Mouse (Mus musculus): ENCODE measurements around the gene Cerkl.

Gene Cerkl

DNA sequence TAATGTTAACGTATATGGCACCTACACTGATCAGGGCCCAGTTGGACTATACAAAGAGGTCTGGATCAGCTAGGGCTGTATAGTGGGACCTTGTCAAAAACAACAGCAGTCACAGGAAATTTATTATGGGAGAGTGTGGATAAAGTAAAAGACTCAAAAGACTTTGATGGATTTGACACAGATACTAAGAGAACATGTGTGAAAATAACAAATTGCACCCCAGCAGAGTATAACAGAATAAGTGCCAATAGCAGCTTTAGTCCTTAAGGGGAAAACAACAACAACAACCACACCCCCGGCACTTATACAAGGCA, 84.5 kb downstream of the Cerkl start:
- no peak for DNase-seq (ENCODE audit: low read depth)

DNA sequence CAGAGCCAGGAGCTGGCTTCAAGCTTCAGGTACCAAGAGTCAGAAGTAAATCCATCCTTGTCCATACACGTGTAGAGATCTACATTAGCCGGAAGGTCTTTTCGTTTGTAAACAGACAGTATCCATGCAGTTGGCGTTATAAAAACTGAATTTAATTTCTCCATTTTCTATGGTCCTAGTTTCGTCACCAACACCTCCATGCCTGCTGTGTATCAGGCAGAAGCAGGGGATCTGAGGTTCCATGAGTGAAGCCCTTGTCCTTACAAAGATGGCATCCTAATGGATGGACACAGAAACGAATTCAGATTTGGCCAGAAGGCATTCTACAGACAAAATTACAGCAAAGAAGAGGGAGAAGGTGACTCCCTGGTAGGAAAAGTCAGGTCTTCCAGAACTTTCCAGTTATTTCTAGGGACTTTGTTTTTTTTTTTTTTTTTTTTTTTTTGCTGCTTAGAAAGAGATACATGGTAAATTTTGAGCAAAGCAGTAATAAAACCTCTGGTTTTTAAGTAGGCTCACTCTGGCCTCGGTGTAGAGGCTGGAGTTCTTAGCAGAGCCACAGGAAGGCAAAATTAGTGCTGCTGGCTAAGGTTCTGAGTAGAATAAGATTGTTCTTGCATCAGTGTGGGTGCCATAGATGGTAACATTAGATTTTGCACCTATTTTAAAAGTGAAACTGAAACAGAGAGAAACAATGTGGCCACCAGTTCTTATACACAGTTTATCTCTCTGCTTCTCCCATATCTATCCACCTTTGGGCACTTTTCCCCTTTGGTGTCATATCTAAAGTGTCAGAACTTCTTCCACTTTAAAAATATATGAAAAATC, 85.0 kb downstream of the Cerkl start:
- no peak for DNase-seq (ENCODE audit: low read depth)

DNA sequence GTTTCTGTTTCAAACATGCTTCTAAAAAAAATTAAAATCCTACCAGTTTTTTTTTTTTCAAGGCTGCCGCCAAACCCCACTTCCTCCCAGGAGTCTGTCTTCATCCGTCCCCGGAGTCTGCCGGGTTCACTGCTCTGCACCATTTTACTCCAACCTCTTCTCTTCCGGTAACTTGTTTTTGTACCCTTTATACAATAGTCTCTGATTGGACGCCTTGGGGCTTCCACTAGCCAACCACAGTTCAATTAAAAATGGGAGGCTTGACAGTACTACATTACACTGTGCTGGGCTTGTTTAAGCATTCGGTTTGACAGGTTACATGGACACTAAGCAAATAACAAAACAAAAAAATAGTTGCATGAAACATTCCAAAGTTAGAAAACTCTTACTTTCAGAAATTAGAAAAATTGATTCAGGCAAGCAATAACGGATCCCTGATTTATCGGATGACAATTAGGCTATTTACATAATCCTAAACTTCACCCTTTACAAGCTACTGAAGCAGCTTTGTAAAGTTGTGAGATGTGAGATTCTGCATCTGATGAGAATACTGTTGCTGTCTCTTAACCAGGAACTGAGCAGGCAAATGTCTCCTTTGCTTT, 85.8 kb downstream of the Cerkl start:
- DNase-seq (ENCODE audit: low read depth): no peak

DNA sequence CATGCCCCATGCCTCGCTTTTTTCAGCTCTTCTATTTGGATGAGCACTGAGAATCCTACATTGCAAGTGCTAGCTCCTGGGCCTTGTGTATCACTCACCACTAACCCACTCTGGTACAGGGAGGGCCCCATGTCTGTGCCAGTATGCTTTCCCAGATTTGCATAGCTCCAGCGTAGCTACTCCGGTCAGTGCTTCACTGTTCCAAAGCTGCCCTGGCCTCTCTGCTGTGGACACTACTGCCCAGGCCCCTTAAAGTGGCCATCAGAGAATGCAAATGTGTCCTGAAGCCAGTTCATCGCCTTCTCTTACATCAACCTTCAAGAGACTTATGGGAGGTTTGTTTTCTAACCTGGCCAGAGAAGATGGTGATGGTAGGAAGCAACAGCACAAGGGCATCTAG, 86.7 kb downstream of the Cerkl start:
- no peak for DNase-seq (ENCODE audit: low read depth)

DNA sequence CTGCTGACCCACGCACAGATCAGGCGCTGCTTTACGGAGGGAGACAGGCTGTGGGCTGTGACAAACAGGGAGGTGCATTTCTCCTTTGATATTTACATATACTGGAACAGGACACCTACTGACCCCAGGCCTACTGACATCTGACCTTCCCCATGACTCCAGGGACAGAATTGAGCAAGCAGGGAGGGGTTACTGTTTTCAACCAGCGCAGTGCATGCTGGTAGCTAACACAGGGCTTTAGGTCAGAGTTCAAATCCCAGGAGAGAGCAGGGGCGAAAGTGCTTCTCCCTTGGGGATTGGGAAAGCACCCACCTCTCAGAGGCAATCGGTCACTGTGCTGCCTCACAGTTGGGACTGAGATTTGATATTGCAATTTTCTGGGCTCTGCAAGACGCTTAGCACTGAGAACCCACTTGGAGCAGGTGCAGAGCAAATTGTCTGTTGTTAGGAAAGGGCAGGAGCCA, 87.5 kb downstream of the Cerkl start:
- DNase-seq (ENCODE audit: low read depth): no peak

DNA sequence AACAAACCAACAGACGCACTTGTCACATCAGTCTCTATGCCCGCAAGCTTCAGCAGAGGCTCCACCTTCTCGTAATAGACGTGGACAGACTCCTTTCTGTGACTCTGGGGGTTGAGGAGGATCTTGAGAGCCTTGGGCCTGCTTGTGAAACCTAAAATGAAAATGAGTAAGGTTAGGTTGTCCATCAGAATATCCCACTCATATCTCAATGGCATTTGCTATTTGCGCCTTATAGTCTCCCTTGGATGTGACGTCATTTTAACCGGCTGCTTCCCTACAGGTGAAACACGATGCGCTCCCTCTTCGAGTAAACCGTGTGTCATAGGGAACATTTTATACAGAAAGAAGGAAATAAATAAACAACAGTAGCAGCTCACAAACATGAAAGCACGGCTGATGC, 87.9 kb downstream of the Cerkl start:
- no peak for DNase-seq (ENCODE audit: low read depth)

DNA sequence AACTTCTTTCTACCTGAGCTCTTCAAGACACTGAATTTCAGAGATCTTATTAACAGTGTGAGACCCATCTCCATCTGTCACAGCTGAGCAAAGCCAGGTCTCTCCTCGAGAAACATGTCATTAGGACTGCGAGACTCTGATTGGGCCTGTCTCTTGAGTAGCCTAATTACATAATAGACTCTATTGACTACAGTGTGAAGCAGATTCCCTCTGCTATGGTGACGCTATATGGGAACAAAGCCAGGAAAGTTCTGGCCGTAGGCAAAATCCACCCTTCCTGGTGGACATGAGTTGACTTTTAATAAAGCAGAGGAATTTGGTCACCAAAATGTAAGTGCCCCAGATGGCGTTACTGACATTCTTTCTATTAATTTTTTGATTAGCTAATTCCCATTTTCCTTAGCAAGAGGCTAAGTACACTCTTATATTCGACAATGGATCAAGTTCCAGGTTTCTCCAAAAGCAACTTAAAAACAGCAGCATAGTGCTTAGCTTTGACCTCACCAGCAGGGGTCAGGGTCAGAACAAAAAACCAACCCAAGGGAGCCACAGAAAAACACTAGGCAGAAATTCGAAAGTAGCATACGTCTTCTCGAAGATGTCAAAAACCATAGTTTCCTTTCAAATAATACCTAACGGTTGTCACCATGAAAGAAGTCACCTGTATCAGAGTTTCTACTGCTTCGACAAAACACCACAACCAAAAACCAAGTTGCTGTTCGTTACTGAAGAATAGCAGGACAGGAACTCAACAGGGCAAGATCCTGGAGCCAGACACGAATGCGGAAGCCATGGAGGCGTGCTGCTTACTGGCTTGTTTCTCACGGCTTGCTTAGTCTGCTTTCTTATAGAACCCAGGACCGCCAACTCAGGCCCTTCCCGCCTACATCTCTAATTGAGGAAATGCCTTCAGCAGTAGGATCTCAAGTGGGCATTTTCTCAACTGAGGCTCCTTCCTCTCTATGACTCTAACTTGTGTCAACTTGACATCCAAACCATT, 88.8 kb downstream of the Cerkl start:
- DNase-seq (ENCODE audit: low read depth): peak; percentile 28

DNA sequence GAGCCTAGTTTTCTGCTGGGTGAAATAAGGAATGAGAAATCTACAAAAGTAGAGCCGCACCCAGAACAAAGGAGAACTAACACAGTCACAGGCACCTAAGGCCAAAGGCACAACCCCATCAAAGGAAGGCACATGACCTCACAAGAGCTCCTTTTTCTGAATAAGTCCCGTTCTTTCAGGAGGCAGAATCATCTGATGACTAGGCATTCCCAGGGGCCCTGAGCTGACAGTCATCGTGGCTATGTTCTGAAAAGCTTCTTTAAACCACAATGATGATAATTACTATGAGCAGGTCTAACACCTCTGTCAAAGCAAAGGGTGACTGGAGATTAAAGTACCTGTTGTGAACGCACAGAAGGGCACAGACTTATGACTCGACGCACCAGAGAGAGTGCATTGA, 92.7 kb downstream of the Cerkl start:
- DNase-seq (ENCODE audit: low read depth): no peak

DNA sequence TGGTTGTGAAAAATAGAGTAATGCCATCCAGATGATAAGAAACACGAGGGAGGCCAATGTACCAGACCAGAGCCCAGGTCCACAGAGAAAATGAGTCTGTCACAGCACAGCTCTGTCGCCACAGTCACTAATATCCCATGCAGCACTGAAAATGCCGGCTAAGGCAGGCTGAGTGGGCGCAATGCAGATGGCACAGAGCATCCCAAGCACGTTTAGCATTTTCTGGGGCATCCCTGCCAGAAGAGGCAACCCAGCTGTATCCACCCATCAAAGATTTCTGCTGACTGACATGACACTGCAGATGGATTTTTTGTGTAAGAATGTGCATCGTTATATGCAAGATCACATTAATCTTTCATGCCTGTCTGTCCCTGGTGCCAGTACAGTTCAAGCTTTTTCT, 94.6 kb downstream of the Cerkl start:
- DNase-seq (ENCODE audit: low read depth): no peak

DNA sequence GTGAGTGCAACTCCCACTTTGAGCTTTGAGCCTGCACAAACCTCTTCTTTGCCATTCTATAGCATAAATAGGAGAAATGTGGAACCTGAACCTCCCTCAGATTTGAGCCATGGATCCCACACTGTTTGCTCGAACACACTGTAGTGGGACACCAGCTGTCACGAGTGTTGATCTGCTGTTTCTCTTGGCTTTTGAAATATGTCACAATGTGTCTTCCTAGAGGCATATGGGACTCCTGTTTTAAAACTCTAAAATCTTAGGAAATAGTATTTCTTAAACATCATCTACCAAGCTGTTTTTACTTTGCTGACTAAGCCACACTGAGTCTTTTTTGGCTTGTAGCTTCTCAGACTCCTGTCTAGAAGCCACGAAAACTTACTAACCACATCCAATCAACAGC, 98.8 kb downstream of the Cerkl start:
- no peak for DNase-seq (ENCODE audit: low read depth)

DNA sequence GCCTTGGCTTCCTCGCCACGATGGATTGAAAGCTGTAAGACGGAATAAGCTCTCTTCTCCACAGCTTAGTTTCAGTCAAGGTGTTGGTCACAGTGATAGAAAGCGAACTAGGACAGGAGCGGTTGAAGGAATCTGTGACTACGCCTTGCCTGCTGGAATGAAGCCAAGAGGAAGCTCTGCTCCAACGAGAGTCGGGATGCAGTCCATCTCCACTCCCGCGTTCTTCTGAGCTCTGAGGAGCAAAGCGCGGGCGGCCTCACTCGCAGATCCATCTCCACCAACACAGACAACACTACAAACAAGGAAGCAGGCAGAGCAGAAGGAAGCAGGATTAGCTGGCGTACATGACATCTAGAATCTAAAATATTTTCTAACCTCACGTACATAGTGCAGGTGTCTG, 101.8 kb downstream of the Cerkl start:
- no peak for DNase-seq (ENCODE audit: low read depth)

DNA sequence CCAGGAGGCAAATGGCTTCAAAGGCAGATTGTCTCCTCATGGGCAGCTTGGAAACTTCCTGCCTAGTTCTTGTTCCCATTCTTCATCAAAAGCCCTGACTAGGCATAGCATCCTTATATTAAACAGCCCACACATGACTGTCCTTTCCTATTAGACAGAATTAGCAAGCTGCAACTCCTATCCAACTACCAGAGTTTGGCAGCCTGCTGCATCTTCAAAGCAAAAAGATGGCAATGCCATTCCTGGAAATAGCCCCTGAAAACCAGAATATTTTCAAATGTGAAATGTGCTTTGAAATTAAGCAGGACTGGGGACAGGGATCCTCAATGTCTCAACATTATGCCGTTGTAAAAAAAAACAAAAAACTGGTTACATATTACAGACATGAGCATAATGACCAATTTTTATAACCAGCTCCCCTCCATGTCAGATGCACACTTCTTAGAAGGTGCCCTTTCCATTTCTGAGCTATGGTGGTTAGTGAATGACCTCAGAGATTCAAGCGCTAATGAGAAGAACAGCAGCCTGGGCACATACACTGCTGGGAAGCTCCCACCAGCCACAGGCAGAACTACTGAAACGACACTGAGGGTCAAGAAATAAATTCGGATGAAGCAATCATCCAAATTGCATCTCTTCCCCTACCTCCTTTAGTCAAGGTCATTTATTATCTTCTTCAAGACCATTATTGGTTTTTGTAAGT, 104.3 kb downstream of the Cerkl start:
- no peak for DNase-seq (ENCODE audit: low read depth)

DNA sequence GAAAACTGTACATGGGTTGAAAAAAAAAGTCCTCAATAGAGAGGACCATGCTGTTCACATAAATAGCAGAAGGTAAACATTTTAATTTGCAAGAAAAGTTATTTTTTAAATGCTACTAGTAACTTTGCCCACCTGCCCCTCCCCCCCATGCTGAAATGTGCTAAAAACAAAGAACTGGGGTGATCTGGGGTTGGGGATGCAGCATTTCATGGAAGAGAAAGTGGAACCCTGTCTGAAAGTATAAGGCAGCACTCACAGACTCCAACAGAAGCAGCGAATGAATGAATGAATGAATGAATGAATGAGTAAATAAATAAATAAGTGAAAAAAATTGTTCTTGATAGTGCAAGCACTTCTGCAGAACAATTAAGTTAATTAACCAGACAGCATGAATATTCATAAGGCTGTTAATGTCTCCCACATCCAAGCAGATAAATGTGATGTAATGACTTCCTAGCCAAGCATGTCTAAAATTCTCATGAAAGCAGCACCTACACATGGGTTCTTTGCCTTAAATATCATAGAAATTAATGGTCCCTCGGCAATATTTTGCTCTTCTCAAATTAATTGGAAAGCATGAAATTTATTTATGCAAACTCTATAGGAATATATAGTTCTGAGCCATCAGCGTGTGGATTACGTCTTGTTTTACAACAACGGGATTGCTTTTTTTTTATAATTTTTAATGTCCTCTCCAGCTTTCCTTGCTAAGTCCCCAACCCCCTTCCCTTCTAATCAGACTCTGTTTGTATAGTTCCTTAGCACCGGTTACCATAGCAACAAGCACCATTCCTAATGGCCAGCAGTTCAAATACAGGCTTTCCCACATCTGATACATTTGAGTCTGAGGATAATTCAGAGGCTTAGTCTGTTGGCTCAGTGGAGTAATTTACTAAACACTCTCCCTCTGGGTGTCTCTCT, 105.1 kb downstream of the Cerkl start:
- no peak for DNase-seq (ENCODE audit: low read depth)

DNA sequence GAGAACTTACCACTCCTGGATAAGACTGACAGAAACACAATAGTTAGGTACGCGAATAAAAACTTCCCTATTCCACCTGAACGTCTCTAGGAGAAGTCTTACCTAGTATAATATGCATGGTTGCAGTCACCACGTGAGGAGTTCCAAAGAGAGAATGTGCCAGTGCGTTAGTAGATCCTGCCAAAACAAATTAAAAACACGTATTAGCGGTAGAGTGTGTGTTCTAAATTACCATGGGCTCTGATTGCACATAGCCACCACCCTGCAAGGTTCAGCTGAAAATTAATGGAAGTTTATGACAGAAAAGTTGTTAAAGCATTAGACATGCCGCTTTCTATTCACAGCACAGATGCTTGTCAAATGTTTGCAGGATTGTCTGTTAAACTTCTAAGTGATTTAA, 113.5 kb downstream of the Cerkl start:
- no peak for DNase-seq (ENCODE audit: low read depth)

DNA sequence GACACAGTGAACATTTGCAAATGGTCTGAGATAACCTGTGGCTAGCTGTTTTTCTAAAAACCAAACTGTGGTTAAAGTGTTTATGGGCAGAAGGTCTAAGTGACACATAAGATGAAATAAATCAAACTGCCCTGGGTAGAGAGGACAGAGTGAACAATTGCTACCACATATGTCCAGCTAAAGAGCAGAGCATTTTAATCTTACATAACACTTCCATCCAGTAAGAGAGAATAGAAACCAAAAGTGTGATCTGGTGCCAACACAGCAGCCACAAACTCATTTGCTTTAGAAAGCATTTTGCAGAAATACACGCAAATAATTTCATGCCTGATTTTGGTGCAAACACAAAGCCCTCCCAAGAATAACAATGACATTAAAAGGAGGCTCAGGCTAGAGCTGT, 117.6 kb downstream of the Cerkl start:
- DNase-seq (ENCODE audit: low read depth): no peak

DNA sequence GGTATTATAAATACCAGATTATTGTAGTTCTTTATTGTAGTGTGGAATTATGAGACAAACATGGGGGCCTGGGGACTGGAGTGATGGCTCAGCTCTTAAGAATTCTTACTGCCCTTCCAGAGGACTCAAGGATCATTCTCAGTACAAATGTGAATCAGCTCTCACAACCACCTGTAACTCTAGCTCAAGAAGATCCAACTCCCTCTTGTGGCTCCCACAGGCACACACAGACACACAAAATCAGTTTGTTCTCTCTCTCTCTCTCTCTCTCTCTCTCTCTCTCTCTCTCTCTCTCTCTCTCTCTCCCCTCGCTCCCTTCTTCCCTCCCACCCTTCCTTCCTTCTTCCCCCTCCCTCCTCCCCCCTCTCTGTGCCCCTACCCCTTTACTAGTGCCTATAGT, 120.4 kb downstream of the Cerkl start:
- DNase-seq (ENCODE audit: low read depth): no peak

DNA sequence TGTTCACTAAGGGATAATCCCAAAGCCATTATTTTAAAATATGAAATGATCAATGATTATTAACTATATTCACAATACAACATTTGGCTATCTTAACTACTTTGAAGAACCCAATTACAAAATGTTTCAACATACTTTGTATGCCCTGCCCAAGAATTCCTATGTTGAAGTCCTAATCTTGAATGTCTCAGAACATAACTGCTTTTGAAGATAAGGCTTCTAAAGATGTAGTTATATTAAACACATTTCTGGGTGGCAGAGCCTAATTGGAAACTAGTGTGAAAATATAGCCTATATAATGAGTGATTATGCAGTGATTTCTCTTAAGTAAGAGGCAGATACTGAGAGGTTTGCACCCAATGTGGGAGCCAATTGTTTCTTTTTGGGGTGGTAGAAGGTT, 121.9 kb downstream of the Cerkl start:
- no peak for DNase-seq (ENCODE audit: low read depth)

DNA sequence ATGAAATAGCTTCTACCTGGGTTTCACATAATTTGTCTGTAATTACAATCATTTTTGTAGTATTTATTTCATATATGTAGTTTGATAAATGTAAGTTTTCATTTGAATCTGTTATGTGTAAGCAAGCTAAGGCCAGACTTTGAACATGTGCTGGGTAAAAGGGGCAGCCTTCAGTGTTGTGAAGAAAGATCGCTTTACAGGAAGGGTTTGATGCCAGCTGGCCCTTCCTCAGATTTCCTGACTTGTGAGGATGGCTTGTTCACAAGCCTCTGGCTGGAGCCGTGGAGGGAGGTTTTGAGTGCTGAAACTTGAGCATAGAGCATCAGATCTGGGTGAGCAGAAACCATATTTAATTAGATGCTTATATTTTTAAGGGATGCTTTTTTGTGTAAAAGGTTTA, 128.5 kb downstream of the Cerkl start:
- no peak for DNase-seq (ENCODE audit: low read depth)

DNA sequence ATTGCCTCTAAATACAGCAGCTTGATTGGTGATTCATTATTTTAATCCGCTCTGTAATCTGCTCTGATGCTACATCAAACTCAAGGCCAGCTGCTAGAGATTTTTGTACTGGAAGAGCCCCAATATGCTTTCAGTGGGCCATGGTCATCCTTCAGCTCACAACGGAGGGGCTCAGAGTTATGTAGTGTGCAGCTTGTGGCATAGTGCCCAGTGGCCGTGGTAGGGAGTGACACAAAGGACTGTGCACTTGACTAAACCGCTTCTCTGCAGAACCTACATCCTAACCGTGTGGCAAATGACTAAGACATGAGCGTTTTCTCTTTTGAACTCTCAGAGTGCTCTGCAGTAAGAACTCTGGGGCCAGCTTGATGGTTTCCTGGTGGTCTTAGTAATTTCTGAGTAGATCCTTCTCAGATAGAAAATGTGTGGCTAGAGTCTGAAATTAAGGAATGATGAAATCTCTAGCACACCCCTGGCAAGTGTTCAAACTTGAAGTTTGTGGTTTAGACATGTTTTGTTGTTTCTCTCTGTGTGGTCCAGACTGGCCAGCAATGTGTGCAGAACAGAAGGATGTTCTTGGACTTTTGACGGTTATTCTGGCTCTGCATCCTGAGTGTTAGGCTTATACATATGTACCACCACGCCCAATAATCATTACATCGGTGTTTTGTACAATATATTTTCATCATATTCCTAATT, 140.3 kb downstream of the Cerkl start:
- DNase-seq (ENCODE audit: low read depth): peak; percentile 8

DNA sequence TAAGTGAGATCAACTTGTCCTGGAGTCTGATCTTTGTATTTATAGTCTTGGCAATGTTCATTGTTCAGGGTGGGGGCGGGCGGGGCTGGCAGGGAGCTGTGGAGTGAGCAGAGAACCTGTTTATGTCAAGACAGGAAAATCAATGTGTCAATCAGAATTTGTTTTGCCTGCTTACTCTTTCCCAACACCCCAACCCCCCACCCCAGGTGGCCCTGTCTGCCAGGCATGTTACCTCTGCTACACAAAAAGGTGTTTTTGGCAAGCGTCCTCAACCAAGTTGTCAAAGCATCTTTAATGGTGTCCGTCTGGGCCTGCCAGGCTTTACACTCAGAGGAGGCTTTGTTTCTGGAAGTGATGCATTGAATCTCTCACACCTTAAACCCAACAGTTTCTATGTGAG, 141.5 kb downstream of the Cerkl start:
- no peak for DNase-seq (ENCODE audit: low read depth)
